Mouse (Mus musculus) spleen, adult 2 months (tissue): ENCODE measurements around the gene Fgd5.

ENCODE experiments used
- CTCF ChIP-seq: fragments of 200-500 bp; IDR thresholded peaks from 2 replicates; pipeline ENCODE4 v1.5.1; 2011; ENCODE audit warnings: mild to moderate bottlenecking, inconsistent platforms; ENCODE audit not compliant: insufficient read depth, insufficient read length, insufficient replicate concordance; ENCODE audit errors: extremely low read depth
- POLR2A ChIP-seq: fragments of 200-500 bp; IDR thresholded peaks from 2 replicates; pipeline ENCODE4 v1.6.1; 2011; ENCODE audit warnings: low read depth, low read length, inconsistent platforms

DNA sequence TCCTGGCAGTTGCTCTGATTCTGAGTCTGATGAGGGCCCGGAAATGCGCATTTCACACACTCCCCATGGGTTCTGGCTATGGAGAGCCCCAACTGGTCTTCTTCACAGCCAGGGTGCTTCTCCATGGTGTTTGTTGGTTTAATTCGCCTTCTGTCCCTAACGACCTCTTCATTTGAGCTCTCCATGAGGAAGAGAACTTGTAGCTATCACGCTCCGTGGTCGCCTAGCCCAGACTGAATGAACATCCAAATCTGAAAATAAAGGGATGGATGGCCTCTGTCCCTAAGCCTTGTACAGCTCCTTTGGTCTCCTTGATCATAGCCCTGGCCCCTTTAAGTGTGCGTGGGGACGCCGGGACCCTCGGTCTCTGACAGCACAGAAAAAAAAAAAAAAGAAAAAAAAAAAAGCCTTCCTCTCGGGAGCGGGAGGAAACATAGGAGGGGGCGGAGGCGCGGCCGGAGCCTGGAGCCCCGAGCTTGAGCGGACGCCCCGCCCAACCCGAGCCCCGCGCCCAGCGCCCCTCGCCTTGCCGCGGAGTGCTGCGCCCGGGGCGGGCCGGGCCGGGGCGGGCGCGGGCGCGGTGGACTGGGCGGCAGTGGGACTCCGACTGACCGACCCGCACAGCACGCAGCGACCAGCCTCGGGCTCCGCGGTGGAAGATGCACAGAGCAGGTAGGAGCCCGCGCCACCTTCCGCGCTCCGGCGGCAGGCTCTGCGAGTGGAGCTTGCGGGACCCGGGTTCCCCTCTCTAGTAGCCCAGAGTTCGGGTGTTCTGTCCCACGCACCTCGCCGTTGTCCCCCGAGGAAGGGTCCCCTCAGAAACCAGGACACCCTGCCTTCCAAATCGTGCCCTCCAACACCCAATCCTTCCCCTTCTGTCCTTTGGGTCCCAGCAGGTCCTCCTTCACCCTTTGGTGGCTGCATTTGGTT lies at the start of gene Fgd5:
- TF ChIP-seq CTCF (no peak), POLR2A (no peak)
